Mouse (Mus musculus): ENCODE measurements around the gene Mbnl2. TPM values are rescaled to one million over a fixed set of nuclear protein-coding genes. Genes with fewer than 3 reads are reported as not detected.
A peak's percentile ranks its signal among the peaks of the same experiment; 100 is the strongest.

Gene Mbnl2
- total RNA-seq, 2 experiments from 2014 or later, result 237 to 252 TPM

DNA sequence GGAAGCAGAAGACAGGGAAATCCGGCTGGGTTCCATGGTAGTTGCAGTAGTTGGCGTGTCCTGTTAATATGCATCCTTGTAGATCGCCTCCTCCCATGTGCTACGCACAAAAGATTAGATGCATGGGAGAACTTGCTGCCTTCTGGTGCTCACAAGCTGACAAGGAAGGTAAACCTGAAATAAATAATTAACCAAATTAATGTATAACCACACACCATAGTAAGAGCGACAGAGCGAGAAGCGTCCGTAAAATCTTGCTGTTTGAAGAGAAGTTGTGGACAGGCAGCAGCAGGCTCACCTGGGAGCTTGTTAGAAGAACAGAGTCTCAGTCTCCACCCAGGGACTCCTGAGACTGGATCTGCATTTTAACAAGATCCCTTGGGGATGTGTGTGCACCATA, 4.4 kb upstream of the Mbnl2 start:
- no peak for DNase-seq
- intact Hi-C loops (cut with DNase I), result no loop called here

DNA sequence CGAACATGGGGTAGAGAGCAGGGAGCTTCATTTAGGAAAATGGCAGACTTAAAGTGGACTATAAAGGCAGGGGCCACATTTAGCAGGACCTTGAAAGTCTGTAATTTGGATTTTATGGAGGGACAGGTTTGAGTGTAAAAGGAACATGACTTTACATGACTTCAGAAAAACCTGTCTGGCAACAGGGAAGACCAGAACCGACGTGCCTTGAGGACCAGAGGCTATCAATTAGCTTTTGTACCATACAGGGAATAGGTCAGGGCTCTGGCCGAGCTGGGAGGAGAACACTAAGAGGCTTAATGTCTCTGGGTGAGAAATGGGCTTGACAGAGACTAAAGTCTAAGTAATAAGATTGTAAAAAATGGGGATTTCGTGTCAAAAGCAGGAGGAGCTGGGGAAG, 1.7 kb upstream of the Mbnl2 start:
- intact Hi-C loops (cut with DNase I), result no loop called here

DNA sequence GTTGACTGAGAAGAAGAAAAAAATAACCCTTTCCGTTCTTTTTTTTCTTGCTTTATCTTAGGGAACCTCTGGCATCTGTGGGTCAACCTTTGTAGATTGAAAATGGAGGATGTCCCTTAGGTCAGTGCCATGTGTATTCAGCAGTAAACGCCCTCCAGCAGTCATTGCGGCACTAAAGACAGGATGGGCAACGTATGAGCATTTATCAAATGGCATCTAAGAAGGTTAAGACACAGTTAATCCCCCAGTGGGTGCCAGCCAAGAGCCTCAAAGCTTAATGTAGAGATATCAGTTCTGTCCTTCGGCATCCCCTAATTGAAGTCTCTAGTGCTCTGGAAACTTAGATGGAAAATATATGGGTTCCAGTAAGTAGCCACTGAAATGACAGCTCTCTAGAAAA, 723 bp upstream of the Mbnl2 start:
- intact Hi-C loops (cut with DNase I), result loop anchor here (5.0 kb wide), 4 partner anchors 38 to 203 kb away; partner anchors contain the start of gene Rap2a
- DNase-seq, result no peak

More for the DNA sequence above, 1.7 kb upstream of the Mbnl2 start:
- DNase-seq, result no peak

DNA sequence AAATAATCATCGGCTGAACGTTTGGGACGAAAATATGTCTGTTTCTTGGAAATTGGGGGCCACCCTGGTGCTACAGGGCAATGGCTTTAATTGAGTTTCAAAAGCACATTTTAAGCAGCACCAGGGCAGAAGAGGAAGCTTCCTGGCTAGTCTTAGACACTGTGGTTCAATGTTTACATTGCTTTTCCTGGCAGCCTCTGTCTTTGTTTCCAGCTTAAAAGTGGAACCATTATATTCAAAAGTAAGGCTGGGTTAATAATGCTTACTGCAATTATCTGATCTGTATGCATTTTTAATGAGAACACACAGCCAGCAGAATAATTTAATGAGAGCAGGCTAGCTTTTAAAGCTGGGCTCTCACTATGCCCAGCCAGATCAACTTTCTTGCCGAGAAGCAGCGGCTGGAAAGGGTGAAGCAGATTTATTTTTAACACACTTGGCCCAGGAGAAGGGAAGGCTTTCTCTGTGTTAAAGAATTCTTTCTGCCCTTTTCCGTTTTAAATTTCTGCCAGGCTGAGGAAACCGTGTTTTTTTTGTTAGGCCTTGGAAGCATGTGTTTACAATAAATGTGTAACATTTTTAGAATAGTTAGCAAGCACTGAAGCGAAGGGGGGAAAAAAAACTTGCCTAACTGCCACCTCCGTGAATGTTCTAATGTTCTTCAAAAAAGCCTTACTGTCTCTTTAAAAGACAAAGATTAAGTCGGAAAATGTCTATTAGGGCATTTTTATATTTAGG, 1.0 kb downstream of the Mbnl2 start:
- intact Hi-C loops (cut with DNase I), result loop anchor here (5.0 kb wide), 4 partner anchors 36 to 201 kb away; partner anchors contain the start of gene Rap2a
- DNase-seq, result no peak

DNA sequence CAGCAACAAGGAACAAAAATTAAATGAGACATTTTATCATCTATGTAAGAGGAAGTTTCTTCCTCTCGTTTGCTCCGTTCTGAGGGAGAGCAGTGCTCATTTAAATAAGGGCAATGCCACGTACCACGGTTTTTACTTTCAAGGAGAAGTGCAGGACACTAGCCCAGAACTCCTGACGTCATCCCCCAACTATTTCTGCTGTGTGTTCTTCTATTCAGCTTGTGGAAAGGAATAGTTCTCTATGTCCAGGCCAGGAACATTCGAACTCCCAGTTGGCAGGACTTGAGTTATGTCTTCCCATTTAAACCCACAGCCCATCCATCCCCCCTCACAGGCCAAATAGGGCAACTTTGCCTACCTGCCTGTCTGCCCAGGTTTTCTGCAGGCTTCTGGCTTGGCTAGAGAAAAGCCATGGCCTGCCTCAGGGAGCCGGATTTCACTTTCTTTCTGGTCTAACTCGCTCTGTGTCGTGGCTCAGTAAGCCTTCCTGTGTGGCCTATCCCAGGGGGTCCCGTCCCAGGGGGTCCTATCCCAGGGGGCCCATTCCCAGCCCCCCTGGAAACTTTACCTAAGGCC, 1.7 kb downstream of the Mbnl2 start:
- intact Hi-C loops (cut with DNase I), result loop anchor here (5.0 kb wide), 4 partner anchors 35 to 200 kb away; partner anchors contain the start of gene Rap2a

DNA sequence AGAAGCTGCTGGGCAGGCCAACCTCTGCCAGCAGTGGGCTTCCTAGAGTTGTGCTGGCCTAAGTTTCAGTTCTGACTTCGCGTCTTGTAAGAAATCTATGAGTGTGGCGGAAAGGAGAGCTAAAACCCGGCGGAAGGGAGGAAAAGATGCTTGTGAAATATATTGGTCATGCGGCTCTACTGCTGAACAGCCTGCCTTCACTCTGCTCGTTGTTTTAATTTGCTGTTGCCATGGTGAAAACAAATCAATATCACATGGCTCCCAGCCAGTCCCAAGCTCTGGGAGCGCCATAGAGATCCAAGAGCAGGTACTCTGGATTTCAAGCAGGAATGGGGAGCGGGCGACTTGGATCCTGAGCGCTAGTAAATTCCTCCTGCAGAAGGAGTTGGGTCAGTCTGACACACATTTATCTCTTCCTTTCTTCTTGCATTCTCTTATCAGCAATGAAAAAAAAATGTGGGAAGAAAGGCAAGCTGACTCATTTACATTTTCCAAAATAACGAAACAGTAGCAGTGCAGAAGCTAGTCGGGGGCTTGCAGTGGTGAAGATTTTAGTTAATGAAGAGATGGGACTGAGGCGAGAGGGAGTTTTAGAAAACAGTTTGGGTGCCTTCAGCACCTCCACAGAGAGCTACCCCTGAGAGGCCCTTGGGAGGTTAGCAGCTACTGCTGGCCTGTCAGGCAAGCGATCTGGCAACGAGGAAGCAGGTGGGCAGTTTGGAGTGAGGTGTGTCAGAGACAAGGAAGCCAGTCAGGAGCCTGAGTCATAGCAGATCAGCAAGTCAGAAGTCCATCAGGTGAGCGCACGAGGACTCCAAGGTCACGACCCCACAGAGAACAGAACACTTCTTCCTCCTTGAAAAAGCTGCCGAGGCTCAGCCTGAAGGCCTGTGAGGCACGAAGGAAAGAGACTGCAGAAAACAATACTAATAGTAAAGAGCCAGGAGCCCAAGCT, 3.1 kb downstream of the Mbnl2 start:
- peak; percentile 57 to 72 for DNase-seq
- intact Hi-C loops (cut with DNase I), result loop anchor here (2.0 to 5.0 kb wide), 5 partner anchors 18 to 199 kb away; partner anchors contain the start of gene Rap2a

More for the DNA sequence above, 1.7 kb downstream of the Mbnl2 start:
- peak; percentile 55 to 65 for DNase-seq

DNA sequence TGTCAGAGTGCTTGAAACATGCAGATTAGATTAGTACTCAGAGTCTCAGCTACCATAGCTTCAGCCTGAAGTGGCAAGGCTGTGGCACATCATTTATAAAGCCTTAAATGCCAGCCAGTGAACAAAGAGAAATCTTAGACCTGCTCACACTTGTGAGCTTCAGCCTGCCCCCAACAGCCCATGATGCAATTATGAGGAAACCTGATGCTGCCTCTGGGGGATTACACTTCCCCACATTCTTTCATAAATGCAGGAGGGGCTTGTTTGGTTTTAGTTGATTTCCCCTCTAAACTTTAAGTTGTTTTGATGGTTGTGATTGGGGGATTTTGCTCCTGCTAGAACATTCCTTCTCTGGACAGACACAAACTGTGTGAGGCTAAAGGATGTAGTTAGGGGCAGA, 4.7 kb downstream of the Mbnl2 start:
- intact Hi-C loops (cut with DNase I), result no loop called here
- no peak for DNase-seq

DNA sequence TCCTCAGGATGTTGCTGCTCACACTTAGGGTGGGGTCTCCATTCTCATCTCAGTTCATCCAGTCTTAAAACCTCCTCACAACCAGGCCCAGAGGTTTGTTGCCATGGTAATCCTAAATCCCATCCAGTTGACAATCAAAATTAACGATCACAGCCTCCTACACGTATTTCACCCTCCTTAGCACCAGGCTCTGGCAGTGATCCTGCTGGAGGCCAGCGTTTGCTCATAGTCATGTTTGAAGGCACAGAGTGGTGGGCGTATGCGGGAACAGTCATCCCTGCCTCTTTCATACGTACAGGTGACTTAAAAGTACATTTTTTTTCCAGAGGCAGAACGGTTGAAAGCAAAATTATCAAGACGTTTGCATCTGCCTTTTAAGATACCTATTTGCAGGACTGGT, 8.3 kb downstream of the Mbnl2 start:
- no peak for DNase-seq
- intact Hi-C loops (cut with DNase I), result no loop called here

DNA sequence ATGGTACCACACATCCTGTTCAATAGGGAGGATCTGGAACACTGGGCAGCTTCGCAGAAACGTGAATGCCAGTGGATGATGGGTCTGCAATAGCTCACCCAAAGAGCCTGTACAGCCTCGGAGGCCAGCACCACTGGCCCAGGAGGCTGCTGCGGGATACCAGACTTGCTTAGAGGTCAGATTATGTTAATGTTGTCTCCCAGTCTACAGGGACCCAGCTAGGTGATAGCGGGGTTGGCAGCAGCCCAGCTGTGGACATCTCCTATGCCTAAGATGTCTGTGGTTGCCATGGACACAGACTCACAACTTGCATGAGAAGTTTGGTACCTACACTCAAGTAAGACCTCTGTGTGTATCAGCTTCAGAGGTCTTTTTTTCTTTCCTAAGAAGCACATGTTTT, 9.0 kb downstream of the Mbnl2 start:
- intact Hi-C loops (cut with DNase I), result no loop called here
- no peak for DNase-seq

DNA sequence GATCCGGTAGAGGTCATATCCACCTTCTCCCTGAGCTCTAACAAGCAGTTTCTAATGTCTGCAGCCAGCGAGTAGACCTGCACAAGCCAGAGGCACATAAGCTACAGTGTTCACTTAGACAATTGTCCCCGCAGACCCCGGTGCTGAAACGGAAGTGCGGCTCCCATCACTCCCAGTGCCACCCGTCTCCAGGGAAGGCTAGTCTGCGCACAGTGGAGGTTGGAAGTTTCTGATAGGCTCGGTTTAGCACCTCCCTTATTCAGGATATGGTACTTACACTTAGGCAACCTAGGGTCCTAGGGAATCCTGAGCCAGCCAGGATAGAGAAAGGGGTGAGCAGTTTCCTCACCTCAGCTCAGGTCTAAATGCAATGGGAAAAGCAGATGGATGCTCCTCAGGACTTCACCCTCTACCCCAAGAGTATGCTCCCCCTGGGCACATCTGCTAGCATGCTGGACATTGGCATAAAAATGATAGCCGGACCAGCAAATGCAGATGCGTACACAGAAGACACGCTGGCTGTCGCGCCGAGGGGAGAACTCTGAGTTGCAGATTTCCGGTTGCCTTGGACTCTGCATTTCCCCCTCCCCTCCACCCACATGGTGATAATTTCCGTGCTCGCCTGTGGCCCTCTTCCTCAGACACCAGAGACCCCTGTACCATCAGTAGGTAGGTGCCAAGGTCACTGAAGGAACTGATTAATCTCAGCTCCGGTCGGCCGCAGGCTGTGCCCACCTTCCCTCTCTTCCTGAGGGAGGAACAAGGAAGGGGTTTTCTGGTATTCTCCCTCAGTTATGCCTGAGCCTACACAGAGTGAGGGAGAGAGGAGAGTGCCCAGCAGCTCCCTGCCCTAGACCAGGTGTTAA, 11.9 kb downstream of the Mbnl2 start:
- DNase-seq, result no peak
- intact Hi-C loops (cut with DNase I), result no loop called here

DNA sequence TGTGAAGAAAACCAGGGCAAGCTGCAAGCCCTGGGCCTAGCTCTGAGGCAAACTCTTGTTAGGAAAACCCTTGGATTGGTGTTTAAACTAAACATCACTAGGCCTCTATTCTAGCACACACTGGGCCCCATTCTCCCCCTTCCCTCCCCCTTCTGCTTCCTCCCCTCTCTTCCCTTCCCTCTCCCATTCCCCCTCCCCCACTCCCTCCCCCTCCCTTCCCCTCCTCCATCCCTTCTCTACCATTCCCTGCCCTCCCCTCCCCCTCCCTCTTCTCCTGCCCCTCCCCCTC, 12.5 kb downstream of the Mbnl2 start:
- intact Hi-C loops (cut with DNase I), result no loop called here
- DNase-seq, result no peak

DNA sequence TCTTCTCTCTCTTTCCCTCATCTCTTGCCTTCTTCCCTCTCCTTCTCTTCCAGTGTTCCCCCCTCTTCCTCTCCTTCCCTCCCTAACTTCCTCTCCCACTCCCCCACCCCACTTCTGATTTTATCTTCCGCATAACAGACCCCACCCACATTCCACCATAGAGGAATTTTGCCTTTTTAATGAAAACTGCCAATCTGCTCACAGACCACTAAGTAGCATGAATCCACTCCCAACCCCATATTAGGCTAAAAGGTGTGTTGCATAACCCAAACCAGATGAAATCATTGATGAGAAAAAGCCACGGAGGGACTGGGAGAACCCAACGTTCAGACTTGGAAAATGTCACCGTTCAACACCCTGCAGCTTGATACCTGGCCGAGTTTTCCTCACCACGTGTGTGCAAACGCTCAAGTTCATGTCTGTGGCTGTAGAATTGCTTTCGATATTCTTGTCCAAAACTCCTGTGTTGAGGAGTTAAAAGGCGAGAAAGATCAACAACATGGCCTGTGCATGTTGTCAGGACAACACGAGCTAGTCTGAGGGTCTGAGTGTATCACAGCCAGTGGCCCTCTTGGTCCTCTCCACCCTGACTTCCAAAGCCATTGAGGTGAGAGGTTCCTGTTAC, 13.0 kb downstream of the Mbnl2 start:
- intact Hi-C loops (cut with DNase I), result no loop called here
- no peak for DNase-seq

DNA sequence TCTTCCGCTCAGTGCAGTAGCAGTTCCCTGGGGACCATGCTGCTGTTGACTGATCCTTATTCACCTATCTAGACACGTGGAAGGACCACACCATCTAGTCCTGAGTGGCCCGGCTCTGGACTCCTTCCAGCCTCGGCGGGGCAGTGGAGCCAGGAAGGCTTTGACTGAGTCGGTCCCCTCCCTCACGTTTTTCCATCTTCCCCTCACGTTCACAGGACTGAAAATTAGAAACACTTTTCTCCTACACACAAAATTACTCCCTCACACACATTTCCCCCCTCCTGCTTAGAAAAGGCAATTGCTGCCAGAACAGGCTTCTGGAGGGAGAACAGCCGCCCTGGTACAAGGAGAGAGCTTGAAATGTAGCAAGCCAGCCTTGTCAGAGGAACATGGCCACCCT, 13.6 kb downstream of the Mbnl2 start:
- intact Hi-C loops (cut with DNase I), result no loop called here
- peak; percentile 57 to 68 for DNase-seq

DNA sequence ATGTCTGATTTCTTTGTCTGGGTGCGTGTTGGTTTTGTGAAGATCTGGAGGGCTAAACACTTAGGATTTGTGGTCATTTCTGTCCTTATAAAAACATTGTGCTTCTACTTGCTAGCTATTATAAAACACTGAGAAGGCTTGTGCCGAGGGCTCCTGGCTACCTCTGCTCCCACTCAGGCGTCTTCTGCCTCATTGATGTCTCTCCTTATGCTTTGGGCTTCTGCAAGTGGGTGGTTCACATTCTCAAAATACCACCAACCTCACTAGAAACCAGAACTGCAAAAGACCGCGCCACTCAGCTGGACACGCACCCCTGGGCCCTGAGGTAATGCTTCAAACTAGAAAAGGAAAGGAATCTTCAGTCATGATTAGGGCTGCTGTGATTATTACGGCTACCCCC, 14.1 kb downstream of the Mbnl2 start:
- DNase-seq, result no peak
- intact Hi-C loops (cut with DNase I), result no loop called here

DNA sequence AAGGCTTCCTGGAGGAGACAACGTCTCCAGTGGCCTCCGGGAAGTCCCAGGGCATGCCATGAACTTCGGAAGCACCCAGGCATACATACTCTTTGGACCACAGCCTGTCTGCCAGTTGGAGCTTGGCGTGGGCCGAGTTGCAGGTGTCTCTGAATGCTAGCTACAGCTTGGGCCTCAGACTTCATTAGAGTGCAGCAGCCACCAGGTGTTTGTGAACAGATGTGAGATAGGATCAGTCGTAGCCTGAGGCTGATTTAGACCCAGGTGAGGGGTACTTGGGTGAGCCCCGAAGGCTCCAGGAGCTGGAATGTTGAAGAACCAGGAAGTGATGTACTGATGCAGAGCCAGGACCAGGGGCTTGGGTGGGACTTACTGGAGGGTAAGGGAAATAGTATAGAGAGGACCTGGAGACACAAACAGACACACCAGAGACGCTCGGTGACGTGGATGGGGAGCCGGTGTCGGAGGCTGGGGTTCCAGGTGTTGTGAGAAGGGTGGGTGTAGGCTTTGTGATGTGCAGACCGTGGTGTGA, 15.8 kb downstream of the Mbnl2 start:
- intact Hi-C loops (cut with DNase I), result no loop called here
- DNase-seq, result no peak

DNA sequence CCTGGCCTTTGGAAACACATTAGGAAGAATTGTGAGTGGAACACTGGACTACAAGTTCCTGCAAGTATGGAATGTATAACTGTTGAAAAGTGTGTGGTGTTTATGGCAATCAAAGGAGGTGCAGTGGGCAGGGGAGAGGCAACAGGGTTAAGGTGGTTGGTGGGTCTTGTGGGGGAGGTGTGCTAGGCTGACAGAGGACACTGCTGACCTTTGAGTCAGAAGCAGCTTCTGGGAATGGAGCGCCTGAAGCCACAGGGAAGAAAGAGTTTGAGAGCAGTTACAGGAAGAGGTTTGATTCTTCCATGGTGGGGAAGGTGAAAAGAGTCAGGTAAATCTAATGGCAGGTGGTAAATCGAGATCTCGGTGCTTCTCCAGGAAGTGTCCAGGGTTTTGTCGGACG, 16.7 kb downstream of the Mbnl2 start:
- intact Hi-C loops (cut with DNase I), result no loop called here
- no peak for DNase-seq

DNA sequence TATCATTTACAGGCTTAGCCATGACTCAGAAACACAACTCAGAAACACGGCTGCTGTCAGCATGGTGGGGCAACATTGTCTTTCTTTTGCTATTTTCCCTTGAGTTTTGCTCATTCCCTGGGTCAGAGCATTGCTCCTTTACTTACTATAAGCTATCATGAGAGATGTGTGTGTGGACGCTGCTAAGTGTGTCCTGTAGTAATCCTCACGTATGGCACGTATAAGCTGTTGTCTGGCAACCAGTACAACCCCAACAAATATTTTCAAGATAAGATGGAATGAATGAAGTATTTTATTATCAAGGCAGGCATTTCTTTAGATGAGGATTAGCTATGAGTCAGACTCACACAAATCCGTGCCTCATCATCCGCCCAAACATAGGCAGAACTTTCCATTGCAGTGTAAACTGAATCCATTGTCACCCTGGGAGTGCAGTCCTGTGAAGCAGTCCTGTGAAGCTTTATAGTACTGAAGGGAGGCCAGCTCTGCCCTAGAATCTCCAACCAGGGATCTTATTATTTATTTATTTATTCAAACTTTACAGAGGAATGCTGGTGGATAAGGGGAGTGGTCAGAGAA, 17.2 kb downstream of the Mbnl2 start:
- DNase-seq, result no peak
- intact Hi-C loops (cut with DNase I), result no loop called here

DNA sequence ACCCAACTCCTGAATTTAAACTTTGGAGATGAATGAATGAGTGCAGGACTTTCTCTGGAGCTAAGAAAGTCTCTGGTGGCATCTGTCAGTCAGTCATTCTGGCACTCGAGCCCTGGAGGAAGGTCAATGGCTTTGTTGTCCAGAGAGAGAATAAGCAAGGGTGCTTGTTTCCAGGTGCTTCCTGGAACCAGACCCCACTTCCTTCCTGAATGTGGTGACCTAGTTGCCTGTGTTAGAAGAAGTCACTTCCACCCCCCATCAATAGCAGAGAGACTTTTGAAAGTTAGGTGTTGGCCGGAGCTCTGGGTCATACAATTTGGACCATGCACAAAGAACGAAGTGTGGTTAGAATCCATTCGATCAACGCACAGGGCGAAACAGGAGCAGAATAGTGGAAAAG, 19.0 kb downstream of the Mbnl2 start:
- no peak for DNase-seq

More for the DNA sequence above, 19.0 kb downstream of the Mbnl2 start:
- intact Hi-C loops (cut with DNase I), result no loop called here

Data from heart, postnatal 14 days (tissue).